Comparison of ENCODE assay signal across 19 mouse cellular contexts in the genomic region with DNA sequence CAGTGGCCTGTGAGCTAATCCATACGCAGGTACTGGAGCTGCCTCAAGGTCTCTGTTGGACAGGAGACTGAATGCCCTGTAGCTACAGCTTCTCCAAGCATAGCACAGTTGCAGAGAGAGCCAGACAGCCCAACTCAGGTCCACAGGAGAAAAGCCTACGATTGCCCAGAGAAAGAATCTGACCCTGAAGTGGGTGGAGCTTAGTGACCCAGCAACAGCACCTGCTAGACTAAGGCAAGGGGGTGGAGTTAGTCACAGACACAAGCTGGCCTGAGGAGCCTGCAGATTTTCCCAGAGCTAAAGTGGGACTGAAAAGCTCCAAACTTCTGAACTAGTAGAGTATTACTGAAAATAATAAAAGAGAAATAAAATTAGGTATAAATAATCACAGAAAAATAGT.
"Had no signal": no experiment of that assay in that cellular context is flagged by ENCODE, and none has a peak within 500 bp of the region (broad histone marks: within the 10 kb centered on the region; RNA-seq: fewer than 3 reads in every experiment).

No protein-coding gene starts in this region.

- H3K4me3 ChIP-seq: limb, embryonic 12.5 days; limb, embryonic 15.5 days; liver, embryonic 13.5 days; midbrain, embryonic 12.5 days; myocyte; neural tube, embryonic 13.5 days had no signal

- H3K27me3 ChIP-seq: limb, embryonic 12.5 days; limb, embryonic 15.5 days; liver, embryonic 13.5 days; midbrain, embryonic 12.5 days; neural tube, embryonic 13.5 days had no signal

- H3K9ac ChIP-seq: limb, embryonic 12.5 days; limb, embryonic 15.5 days; liver, embryonic 13.5 days; midbrain, embryonic 12.5 days; neural tube, embryonic 13.5 days had no signal

- H3K9me3 ChIP-seq: limb, embryonic 12.5 days; limb, embryonic 15.5 days; liver, embryonic 13.5 days; midbrain, embryonic 12.5 days; neural tube, embryonic 13.5 days had no signal

- H3K36me3 ChIP-seq: midbrain, embryonic 12.5 days had no signal

- DNase-seq: kidney, adult 9 months; kidney, postnatal 14 days; kidney, postnatal 4 days; left cerebral cortex, postnatal 4 days; liver, embryonic 13.5 days; lung, adult 2 months; lung, postnatal 14 days; lung, postnatal 4 days; retina, postnatal 1 day; right cerebral cortex, postnatal 25 days; spleen, adult 18-20 months; thymus, adult 18-20 months; thymus, postnatal 36 days had no signal

- H3K4me1 ChIP-seq: liver, embryonic 13.5 days; midbrain, embryonic 12.5 days; neural tube, embryonic 13.5 days had no signal

- ATAC-seq: midbrain, embryonic 16.5 days had no signal

- H3K4me2 ChIP-seq: limb, embryonic 12.5 days; limb, embryonic 15.5 days; liver, embryonic 13.5 days; midbrain, embryonic 12.5 days; neural tube, embryonic 13.5 days had no signal

- H3K27ac ChIP-seq: limb, embryonic 12.5 days; limb, embryonic 15.5 days; liver, embryonic 13.5 days; midbrain, embryonic 12.5 days; neural tube, embryonic 13.5 days had no signal
